Mouse (Mus musculus) frontal cortex, postnatal 14 days (tissue): ENCODE results near the gene Tomm40.

Source experiments
- DNase-seq, 2 experiments: peaks; one replicate each; pipeline ENCODE4 v3.0.0; 2022; ENCODE audit warnings: low spot score in 2 of 2

Tomm40 gene

DNA sequence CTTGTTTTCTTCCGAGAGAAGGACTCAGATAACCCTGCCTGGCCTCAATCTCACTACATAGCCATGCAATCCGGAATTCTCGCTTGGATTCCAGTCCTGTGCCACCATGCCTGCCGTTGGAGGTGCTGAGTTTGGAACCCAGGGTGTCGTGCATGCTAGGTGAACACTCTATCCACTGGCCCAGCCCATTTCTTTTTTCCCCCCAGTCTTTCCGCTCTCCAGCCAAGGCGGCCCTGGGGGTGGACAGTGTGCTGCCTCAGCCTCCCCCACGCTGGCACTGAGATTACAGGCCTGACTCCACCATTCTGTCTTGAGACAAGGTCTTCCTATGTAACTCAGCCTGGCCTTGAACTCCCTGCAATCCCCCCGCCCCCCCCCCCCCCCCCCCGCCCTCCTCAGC is 30.7 kb upstream of the Tomm40 start:
- DNase-seq, result no peak

DNA sequence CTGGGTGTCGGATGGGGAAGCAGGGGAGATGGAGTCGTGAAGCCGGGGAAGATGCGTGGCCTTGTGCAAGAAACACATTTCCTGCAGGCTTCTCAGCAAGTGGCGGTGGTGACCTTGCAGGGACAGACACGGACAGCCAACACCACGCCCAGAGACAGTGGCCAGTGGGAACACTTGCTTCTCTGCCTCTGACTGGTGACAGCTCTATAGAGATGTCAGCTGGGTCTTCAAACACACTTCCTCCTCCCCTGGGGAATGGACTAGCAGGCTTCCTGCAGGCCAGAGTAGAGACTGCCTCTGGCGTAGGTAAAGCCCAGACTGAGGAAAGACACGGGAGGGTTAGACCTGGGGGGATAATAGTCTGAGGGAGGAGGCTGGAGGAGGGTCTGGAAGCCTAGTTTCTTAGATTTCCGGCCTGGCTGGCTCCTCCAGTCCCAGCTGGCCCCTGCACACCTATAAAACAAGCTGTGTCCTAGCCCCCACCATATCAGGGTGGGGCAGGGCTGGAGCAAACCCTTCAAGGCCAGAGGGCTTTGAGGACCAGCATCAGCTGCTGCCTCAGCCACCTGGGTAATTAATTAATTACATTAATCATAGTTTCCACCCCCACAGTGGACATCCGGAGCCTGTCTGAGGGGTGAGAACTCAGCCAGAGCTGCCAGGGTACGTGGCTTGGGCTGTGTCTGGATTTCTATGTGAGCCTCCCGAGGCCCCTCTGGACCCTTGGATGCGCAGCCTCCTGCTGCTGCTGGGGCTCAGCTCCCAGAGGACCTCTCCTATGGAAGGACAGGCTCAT is 29.6 kb upstream of the Tomm40 start:
- DNase-seq, result no peak

DNA sequence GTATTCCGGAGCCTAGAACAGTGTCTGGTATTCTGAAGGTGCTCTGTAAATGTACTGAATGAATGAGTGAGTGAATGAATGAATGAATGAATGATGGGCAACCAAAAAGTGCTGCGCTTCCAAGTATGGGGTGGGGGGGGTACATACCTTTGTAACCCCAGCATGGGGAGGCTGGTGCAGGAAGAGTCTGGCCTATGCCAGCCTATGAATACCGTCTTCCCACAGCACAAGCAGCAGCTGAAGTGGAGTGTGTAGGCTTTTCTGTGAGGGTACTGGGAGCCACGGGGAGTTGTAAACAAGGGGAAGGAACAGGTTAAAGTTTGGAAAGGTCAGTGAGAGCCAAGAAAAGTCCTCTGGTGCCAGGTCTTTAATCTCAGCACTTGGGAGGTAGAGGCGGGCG is 28.6 kb upstream of the Tomm40 start:
- DNase-seq, result no peak

DNA sequence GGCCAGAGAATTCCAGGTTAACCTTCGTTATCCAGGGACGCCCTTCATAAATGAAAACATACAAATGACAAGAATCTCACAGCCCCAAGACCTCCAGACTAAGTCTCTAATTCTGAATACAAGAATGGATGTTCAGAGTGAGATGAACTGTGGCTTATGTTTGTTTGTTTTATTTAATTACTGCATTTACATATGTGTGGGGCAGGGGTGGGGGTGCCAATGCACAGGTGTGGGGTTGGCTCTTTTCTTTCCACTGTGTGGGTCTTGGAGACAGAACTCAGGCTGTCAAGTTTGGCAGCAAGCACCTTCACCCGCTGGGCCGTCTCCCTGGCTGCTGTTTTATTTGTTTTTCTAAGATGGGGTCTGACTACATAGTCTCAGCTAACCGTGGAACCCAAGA is 27.2 kb upstream of the Tomm40 start:
- DNase-seq, result no peak

DNA sequence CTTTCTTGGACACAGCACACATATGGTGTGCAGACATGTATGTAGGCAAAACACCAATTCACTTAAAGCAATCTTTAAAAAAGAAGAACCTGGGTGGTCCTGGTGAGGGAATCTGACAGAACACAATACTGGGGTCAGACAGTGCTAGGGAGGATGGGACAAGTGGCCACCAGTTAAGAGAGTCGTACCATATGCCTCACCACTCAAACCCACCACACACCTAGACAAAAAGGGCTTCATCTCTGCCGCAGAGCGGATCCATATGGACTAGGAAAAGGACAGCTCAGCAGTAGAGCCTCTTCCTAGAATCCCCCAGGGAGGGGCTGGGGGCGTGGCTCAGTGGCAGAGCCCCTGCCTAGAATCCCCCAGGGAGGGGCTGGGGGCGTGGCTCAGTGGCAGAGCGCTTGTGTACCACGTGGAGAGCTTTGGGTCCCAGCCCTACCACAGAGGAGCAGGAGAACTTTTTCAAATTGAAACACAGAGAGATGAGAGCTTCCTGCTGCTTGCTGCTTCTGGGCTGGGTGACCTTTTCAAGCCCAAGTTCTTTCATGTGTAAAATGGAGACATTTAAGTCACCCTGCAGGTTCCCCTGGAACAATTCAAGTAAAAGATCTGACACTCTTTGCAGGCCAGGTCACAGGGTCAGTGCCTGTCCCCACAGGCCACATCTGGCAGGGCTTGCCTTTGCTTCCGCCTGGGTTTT is 26.2 kb upstream of the Tomm40 start:
- no peak for DNase-seq

DNA sequence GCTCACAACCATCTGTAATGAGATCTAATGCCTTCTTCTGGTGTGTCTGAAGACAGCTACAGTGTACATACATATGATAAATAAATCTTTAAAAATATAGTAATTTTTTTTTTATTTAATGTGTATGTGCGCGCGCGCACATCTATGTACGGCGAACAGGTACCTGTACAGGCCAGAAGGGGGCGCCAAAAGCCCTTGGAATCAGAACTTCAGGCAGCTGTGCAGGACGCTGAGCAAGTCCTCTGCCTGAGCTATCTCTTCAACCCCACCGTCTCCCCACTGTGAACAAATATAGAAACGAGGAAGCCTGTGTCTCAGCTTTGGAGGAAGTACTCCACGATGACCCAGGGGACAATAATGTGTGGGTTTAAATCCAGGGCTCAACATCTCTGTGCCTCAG is 25.0 kb upstream of the Tomm40 start:
- no peak for DNase-seq

DNA sequence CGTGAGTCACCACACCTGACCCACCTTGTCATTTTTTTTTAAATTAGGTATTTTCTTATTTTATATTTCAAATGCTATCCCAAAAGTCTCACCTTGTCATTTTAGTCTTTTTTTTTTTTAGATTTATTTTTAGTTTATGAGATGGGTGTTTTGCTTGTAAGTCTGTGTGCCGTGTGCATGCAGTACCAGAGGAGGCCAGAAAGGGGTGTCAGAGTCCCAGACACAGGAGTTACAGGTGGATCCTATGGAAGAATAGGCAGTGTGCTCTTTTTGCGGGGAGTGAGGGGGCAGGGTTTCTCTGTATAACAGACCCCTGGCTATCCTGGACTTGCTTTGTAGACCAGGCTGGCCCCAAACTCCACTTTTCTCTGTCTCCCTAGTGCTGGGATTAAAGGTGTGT is 23.5 kb upstream of the Tomm40 start:
- no peak for DNase-seq

DNA sequence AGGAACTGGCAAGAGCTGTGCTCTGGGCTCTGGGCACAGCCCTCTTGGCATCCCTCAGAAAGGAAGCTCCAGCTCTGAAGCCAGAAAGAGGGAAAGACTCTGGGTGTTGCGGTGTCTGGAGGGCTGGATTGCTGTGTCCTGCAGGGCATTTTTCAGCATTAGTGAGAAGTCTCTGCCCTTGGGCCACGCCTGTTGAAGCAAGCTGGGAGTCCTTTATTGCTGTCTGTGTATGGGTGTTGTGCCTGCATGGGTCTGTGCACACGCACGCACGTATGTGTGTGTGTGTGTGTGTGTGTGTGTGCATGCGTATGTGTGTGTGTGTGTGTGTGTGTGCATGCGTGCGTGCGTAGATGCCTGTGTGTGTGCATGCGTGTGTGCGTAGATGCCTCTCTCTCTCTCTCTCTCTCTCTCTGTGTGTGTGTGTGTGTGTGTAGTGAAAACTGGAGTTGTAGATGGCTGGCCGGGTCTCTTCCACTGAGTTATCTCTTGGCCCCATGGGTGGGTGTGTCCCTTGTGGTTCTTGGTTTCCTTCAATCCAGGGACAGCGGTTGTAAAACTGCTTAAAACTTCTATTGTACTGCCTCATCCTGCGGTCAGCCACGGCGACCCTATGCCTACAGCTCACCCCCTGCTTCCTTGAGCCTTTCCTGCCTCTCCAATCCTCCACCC is 21.3 kb upstream of the Tomm40 start:
- DNase-seq, result no peak

DNA sequence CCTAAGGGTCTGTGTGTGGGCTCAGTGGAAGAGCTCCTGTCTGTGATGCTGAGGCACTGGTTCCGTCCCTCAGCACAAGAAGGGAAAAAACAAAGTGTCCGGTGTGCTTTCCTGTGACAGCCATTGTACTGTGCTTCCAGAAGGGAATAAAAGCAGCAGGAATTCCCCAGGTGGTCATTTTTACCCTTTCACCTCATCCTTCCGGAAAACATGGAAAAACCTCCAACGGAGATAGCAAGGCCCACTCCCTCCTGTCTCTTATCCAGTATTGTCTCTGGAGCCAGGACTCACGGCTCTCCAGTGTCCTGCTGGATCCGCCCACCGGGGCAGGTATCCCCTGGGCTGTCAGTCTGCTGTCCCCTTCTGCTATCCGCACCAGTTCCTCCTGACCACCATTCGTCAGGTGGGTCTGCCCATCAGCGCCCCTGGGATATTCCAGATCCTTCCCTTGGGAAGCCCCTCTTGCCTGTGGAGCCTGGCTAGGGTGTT is 19.0 kb upstream of the Tomm40 start:
- DNase-seq, result no peak

DNA sequence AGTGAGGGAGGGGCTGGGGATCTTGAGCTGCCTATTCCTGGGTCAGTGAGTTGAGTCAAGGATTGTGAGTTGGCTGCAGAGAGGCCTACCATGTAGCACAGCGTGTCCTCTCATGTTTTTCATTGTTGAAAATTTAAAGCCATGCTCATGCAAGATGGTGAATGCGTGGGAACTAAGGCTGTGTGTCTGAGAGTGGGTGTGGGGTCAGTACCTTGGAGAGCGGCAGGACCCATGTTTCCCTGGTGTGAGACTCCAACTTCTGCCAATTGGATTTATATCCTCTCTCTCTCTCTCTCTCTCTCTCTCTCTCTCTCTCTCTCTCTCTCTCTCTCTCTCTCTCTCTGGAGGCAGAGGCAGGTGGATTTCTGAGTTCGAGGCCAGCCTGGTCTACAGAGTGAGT is 11.3 kb upstream of the Tomm40 start:
- no peak for DNase-seq

DNA sequence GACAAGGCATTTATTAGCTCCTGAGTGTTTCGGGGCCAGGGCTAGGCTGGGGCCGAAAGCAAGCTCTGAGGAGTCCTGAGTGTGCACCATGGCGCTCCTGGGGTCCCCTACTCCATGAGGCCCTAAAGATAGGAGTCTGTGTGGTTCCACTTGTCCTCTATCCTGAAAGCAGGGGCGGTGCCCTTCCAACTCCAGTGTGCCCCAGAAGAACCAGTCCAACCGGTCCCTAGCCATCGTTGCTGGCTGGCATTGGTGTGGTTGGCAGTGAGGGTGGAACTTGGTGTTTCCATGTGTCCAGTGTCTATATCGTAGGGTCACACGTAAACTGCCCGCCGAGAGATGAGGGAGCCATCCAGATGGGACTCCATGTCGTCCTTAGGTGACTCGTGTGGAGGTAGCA is 8.9 kb upstream of the Tomm40 start:
- DNase-seq, result no peak

DNA sequence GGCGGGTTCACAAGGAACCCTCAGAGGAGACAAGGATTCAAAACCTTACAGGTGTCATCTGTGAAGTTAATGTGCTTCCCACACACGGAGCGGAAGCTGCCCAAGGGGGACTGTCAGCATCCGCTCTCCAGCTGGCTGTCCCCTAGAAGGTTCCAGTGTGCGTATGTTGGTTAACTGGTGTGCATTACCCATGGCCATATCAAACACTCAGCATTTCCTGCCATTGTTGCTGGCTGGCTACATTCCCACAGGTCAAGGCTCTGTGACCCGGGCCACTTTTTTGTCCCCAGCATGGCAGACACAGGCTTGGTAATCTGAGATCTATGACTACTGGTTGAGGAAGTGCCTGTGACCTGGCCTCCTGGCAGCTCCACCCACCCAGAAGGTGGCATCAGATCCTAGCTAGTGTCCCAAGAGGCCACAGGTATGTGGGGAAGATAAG is 7.5 kb upstream of the Tomm40 start:
- DNase-seq, result no peak

DNA sequence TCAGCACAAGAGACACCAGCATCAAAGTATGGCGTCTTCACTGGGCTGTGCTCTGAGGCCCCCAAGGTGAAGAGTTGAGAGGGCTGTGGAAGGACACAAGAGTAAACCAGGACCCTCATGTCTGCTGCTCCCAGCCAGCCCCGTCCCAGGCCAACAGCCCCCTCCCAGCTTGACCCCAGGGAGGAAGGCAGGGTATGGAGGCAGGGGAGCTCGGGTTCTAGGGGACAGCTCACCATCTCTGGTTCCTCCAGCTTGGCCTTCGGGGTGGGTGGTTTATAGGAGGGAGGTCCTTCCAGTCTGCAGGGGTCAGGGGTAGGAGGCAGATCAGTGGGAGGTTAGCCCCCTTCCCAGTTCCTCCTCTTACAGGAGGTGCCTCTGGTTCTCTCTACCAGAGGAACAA is 4.0 kb upstream of the Tomm40 start:
- no peak for DNase-seq

DNA sequence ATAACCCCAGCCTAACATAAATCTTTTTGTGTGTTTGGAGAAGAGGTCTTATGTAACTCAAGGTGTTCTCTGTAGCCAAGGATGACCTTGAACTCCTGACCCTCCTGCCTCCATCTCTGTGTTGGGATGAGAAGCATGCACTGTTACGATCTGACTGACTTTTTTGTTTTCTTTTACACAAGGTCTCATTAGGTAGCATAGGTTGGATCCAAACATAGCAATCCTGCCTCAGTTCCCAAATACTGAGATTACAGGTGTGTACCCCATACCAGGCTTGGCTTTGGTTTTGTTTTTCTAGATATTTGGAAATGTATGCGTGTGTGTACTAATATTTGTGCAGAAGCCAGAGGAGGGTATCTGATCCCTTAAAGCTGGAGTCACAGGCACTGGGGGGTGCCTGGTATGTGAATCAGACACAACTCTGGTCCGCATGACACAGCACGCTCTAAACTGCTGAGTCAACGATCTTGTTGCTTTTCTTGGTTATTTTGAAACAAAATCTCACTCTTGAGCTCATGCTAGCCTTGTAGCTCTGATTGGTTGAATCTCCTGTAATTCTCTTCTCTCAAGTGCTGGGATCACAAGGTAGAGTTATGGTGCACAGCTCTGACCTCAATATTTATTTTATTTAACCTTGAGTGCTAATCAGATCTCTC is 3.2 kb upstream of the Tomm40 start:
- no peak for DNase-seq

DNA sequence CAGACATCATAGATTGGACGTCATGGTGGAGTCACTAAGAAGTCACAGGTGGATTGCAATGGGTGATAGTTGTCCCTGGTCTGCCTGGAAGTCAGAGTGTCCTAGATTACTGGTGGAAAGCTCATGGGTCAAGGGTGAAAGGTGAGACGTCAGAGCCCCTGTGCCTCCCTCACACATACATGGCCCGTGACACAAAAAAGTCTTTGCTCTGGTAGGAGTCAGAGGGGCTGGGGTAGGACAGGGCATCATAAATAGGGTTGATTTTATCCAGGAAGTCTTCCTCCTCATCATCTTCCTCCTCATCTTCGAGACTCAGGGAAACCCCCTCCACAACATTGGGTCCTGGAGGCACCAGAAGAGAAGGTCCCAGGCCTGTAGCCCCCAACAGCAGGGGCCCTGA is 2.1 kb upstream of the Tomm40 start:
- DNase-seq, result no peak

DNA sequence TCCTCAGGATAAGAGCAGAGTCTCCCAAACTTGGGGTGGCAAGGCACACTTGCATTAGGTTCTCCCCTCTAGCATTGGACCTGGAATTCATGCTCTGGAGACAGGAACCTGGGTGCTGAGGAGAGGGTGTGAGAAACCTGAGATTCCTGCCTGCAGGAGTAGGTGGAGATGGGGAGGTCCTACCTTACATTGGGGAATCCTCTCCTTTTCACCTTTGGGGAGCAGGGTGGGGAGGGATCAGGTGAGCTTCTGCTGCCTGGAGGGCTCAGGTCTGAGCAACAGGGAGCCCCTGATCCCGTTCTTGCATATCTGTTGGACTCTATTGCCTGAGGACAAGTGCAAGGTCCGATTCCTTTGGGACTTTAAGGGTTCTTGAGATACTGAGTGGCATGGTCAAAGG is 1.6 kb upstream of the Tomm40 start:
- no peak for DNase-seq

DNA sequence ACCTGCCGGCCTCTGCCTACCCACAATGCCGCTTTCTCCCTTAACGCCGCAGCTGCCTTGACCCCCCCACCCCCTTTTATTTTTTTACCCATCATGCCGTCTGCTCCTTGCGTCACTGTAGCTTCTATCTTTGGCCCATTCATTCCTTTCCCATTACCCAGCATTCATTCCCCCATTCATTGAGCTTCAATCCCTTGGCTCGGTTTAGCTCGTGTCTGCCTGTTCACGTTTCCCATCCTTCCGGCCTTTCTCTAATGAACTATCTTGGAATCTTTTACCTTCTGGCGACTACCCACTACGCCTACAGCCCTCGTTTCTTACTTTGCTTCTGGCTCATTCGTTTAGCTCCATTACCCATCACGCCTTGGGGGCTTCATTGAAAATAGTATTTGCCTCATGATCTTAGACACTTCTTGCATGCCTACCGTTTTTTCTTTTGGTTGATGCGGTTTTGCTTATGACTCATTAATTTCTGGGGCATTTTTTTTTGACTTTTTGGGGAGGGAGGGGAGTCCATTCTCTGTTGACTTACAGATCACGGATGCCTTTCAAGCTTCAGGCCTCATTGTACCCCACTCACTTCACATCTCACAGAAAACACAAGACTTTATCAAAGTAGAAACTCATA is 931 bp upstream of the Tomm40 start:
- no peak for DNase-seq

DNA sequence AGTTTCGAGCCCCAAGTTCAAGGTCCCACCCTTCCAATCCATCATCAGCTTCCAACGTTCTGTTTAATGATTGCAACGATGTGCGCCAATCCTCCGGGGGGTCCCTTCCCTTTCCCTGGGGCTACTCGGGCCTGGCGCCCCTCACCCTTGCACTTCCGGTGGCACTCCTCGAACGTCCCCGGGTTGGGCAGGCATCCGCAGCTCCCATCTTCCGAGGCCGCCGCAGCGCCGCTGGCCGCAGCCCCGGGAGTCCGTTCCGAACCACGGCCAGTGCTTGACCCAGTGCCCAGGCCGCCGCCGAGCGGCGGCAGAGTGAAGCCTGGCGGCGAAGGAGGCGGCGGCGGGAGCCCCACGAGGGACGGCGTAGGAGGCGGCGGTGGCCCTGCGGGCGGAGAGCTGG is 402 bp downstream of the Tomm40 start:
- DNase-seq, result no peak

DNA sequence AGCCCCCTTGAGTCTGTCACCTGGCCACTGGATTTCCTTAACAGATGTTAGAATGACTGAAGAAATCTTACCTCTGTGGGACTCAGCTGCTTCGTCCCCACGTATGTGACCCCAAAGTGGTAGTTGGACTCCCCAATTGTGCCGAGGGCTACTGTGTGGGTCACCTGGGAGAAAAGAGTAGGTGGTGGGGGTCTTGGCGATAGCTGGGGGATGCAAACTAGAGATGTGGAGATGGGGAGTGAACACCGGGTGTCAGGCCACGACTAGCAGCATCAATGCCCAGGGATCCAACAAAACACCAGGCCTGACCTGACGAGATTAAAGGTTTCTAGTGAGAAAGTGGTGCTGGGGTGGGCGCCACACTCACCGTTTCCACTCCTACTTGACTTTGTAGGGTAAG is 1.6 kb downstream of the Tomm40 start:
- no peak for DNase-seq

DNA sequence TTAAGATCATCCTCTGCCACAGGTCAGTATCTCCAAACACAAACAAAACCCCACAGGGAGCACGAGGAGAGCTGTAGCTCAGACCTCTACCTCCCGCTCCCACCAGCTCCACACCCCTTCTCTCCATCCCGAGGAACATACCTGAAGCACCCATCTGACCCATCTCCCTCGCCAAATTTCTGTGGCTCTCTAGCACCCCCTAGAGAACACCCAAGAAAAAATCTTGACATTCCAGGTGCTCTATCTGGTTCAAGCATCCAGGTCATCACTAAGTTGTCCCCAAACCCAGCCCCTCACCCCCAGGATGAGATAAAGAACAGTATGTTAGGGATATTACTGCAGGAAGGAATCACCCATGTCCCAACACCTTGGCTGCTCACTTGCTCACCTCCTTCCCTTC is 2.0 kb downstream of the Tomm40 start:
- DNase-seq, result no peak

DNA sequence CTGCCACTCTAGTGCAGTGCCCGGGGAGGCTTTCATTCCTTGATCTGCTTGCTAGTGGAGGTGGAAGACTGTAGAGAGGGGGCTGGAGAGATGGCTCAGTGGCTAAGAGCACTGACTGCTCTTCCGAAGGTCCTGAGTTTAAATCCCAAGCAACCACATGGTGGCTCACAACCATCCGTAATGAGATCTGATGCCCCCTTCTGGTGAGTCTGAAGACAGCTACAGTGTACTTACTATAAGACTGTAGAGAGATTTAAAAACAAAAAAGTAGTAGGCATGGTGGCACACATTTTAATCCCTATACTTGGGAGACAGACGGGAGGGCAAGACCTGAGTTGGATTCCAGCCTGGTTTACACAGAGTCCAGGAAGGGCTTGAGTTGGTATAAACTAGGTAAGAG is 2.8 kb downstream of the Tomm40 start:
- DNase-seq, result no peak

DNA sequence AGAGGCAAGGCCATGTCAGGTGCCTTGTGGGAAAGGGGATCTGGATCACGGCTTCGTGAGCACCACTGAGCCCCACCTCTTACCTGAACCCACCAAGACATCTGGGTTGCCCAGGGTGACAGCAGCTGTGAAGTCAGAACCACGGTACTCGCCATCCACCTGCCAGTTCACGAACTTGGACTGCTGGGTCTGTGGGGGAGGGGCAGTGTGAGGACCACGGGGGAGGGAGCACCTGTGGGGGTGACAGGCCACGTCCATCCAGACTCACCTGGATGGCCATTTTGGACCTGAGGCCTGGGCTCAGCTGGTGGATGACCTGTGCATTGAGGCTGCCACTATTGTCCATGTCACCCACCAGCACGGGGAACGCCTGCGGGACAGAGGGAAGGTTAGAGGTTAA is 4.6 kb downstream of the Tomm40 start:
- DNase-seq, result no peak
